Mouse (Mus musculus): ENCODE measurements around the gene Phf6. TPM values are rescaled to one million over a fixed set of nuclear protein-coding genes. Genes with fewer than 3 reads are reported as not detected.

Gene Phf6
- polyA plus RNA-seq, 1 experiment from 2014 or later = 64.7 TPM

- no peak overlapping the region for H3K27ac ChIP-seq
- no peak overlapping the region for H3K4me3 ChIP-seq
- H3K27me3 ChIP-seq = no peaks in the 10 kb centered on the region
- 57% methylated on average over 1 of the region's 1 CpGs for WGBS
- H3K9me3 ChIP-seq = no peaks in the 10 kb centered on the region
- no peak overlapping the region for H3K9ac ChIP-seq
- ATAC-seq (ENCODE audit: insufficient number of reproducible peaks, insufficient read depth, low FRiP score, low TSS enrichment, low read depth) = no peak
- H3K4me1 ChIP-seq = no peaks in the 10 kb centered on the region
- H3K36me3 ChIP-seq = no peaks in the 10 kb centered on the region
- H3K4me2 ChIP-seq = no peak overlapping the region
These were observed 20.1 kb downstream of the Phf6 start for GRCm38 (mm10) chrX:52932161-52932560.

GRCm38 (mm10) chrX:52934496-52934895 is 22.4 kb downstream of the Phf6 start:
- 48% methylated on average over 2 of the region's 2 CpGs for WGBS
- Histone ChIP-seq H3K4me3 (no peak overlapping the region), H3K27me3 (no peaks in the 10 kb centered on the region), H3K4me2 (no peak overlapping the region), H3K4me1 (no peaks in the 10 kb centered on the region), H3K9ac (no peak overlapping the region), H3K9me3 (no peaks in the 10 kb centered on the region), H3K36me3 (0 out of 2 replicates have a peak, but pooled peaks cover under 1% of the 10 kb centered on the region), H3K27ac (no peak overlapping the region)
- ATAC-seq (ENCODE audit: insufficient number of reproducible peaks, insufficient read depth, low FRiP score, low TSS enrichment, low read depth) = no peak

- no peak overlapping the region for H3K4me2 ChIP-seq
- no peaks in the 10 kb centered on the region for H3K9me3 ChIP-seq
- 88% methylated on average over 5 of the region's 5 CpGs for WGBS
These were observed 33.4 kb downstream of the Phf6 start for GRCm38 (mm10) chrX:52945509-52945908.

GRCm38 (mm10) chrX:52949713-52950112 is 37.6 kb downstream of the Phf6 start:
- Histone ChIP-seq H3K36me3 (peaks cover 31% of the 10 kb centered on the region), H3K4me1 (no peaks in the 10 kb centered on the region), H3K27ac (no peak overlapping the region), H3K27me3 (no peaks in the 10 kb centered on the region), H3K9ac (no peak overlapping the region), H3K9me3 (no peaks in the 10 kb centered on the region), H3K4me3 (no peak overlapping the region), H3K4me2 (no peak overlapping the region)
- no peak for ATAC-seq (ENCODE audit: insufficient number of reproducible peaks, insufficient read depth, low FRiP score, low TSS enrichment, low read depth)
- 67% methylated on average over 2 of the region's 2 CpGs for WGBS

More at GRCm38 (mm10) chrX:52945509-52945908, 33.4 kb downstream of the Phf6 start:
- Histone ChIP-seq H3K36me3 (peaks cover 30% of the 10 kb centered on the region), H3K27me3 (no peaks in the 10 kb centered on the region), H3K4me3 (no peak overlapping the region), H3K27ac (no peak overlapping the region), H3K9ac (no peak overlapping the region), H3K4me1 (no peaks in the 10 kb centered on the region)
- ATAC-seq (ENCODE audit: insufficient number of reproducible peaks, insufficient read depth, low FRiP score, low TSS enrichment, low read depth) = no peak

GRCm38 (mm10) chrX:52956942-52957341 is 44.9 kb downstream of the Phf6 start:
- no peaks in the 10 kb centered on the region for H3K4me1 ChIP-seq
- no peak overlapping the region for H3K4me2 ChIP-seq
- no peak for ATAC-seq (ENCODE audit: insufficient number of reproducible peaks, insufficient read depth, low FRiP score, low TSS enrichment, low read depth)
- 88% methylated on average over 4 of the region's 4 CpGs for WGBS
- no peaks in the 10 kb centered on the region for H3K9me3 ChIP-seq
- H3K36me3 ChIP-seq = peaks cover 12% of the 10 kb centered on the region; the same call in 1 of the 2 replicates
- H3K27me3 ChIP-seq = no peaks in the 10 kb centered on the region
- H3K9ac ChIP-seq = no peak overlapping the region
- no peak overlapping the region for H3K27ac ChIP-seq
- no peak overlapping the region for H3K4me3 ChIP-seq

- H3K4me2 ChIP-seq = no peak overlapping the region
- H3K36me3 ChIP-seq = no peaks in the 10 kb centered on the region
- 64% methylated on average over 5 of the region's 5 CpGs for WGBS
- H3K27me3 ChIP-seq = no peaks in the 10 kb centered on the region
- no peaks in the 10 kb centered on the region for H3K9me3 ChIP-seq
- H3K27ac ChIP-seq = no peak overlapping the region
- ATAC-seq (ENCODE audit: insufficient number of reproducible peaks, insufficient read depth, low FRiP score, low TSS enrichment, low read depth) = no peak
- no peak overlapping the region for H3K4me3 ChIP-seq
- no peaks in the 10 kb centered on the region for H3K4me1 ChIP-seq
- H3K9ac ChIP-seq = no peak overlapping the region
These were observed 49.6 kb downstream of the Phf6 start for GRCm38 (mm10) chrX:52961559-52962110.

GRCm38 (mm10) chrX:52965149-52965548 is 53.1 kb downstream of the Phf6 start:
- H3K27ac ChIP-seq = no peak overlapping the region
- no peak overlapping the region for H3K4me2 ChIP-seq
- no peak overlapping the region for H3K9ac ChIP-seq
- no peaks in the 10 kb centered on the region for H3K36me3 ChIP-seq
- WGBS = 92% methylated on average over 2 of the region's 2 CpGs
- H3K4me1 ChIP-seq = no peaks in the 10 kb centered on the region
- no peaks in the 10 kb centered on the region for H3K27me3 ChIP-seq
- no peak for ATAC-seq (ENCODE audit: insufficient number of reproducible peaks, insufficient read depth, low FRiP score, low TSS enrichment, low read depth)
- no peak overlapping the region for H3K4me3 ChIP-seq
- no peaks in the 10 kb centered on the region for H3K9me3 ChIP-seq

- Histone ChIP-seq H3K36me3 (no peaks in the 10 kb centered on the region), H3K27me3 (no peaks in the 10 kb centered on the region), H3K4me1 (no peaks in the 10 kb centered on the region), H3K4me3 (no peak overlapping the region), H3K9ac (no peak overlapping the region), H3K27ac (no peak overlapping the region), H3K9me3 (no peaks in the 10 kb centered on the region), H3K4me2 (no peak overlapping the region)
- WGBS = 62% methylated on average over 3 of the region's 3 CpGs
- no peak for ATAC-seq (ENCODE audit: insufficient number of reproducible peaks, insufficient read depth, low FRiP score, low TSS enrichment, low read depth)
These were observed 59.3 kb downstream of the Phf6 start for GRCm38 (mm10) chrX:52971211-52972006.

- Histone ChIP-seq H3K27ac (no peak overlapping the region), H3K36me3 (no peaks in the 10 kb centered on the region), H3K9ac (no peak overlapping the region), H3K4me3 (no peak overlapping the region), H3K4me1 (no peaks in the 10 kb centered on the region), H3K4me2 (no peak overlapping the region), H3K27me3 (no peaks in the 10 kb centered on the region), H3K9me3 (no peaks in the 10 kb centered on the region)
- no peak for ATAC-seq (ENCODE audit: insufficient number of reproducible peaks, insufficient read depth, low FRiP score, low TSS enrichment, low read depth)
- WGBS = 73% methylated on average over 1 of the region's 1 CpGs
These were observed 60.1 kb downstream of the Phf6 start for GRCm38 (mm10) chrX:52972129-52972528.

GRCm38 (mm10) chrX:52972680-52973079 is 60.6 kb downstream of the Phf6 start:
- Histone ChIP-seq H3K4me3 (no peak overlapping the region), H3K27ac (no peak overlapping the region), H3K9ac (no peak overlapping the region), H3K4me2 (no peak overlapping the region), H3K9me3 (no peaks in the 10 kb centered on the region), H3K36me3 (no peaks in the 10 kb centered on the region), H3K27me3 (no peaks in the 10 kb centered on the region), H3K4me1 (no peaks in the 10 kb centered on the region)
- WGBS = 93% methylated on average over 1 of the region's 1 CpGs
- no peak for ATAC-seq (ENCODE audit: insufficient number of reproducible peaks, insufficient read depth, low FRiP score, low TSS enrichment, low read depth)

- no peaks in the 10 kb centered on the region for H3K4me1 ChIP-seq
- no peak for ATAC-seq (ENCODE audit: insufficient number of reproducible peaks, insufficient read depth, low FRiP score, low TSS enrichment, low read depth)
- no peaks in the 10 kb centered on the region for H3K36me3 ChIP-seq
- no peak overlapping the region for H3K4me2 ChIP-seq
- H3K9ac ChIP-seq = no peak overlapping the region
- H3K9me3 ChIP-seq = no peaks in the 10 kb centered on the region
- no peak overlapping the region for H3K4me3 ChIP-seq
- H3K27ac ChIP-seq = no peak overlapping the region
- no peaks in the 10 kb centered on the region for H3K27me3 ChIP-seq
- WGBS = 60% methylated on average over 1 of the region's 1 CpGs
These were observed 66.5 kb downstream of the Phf6 start for GRCm38 (mm10) chrX:52978576-52978975.

GRCm38 (mm10) chrX:52981378-52981777 is 69.3 kb downstream of the Phf6 start:
- ATAC-seq (ENCODE audit: insufficient number of reproducible peaks, insufficient read depth, low FRiP score, low TSS enrichment, low read depth) = no peak
- H3K36me3 ChIP-seq = no peaks in the 10 kb centered on the region
- 70% methylated on average over 3 of the region's 3 CpGs for WGBS
- no peaks in the 10 kb centered on the region for H3K27me3 ChIP-seq
- H3K9me3 ChIP-seq = no peaks in the 10 kb centered on the region
- H3K9ac ChIP-seq = no peak overlapping the region
- H3K4me1 ChIP-seq = no peaks in the 10 kb centered on the region
- H3K27ac ChIP-seq = no peak overlapping the region
- H3K4me2 ChIP-seq = no peak overlapping the region
- no peak overlapping the region for H3K4me3 ChIP-seq

Data from embryonic facial prominence, embryonic 13.5 days (tissue).